Mouse (Mus musculus): Measurements from ENCODE around the gene Pramel4.
"Not testable (repeated sequence)": the region's sequence is repeated elsewhere in the genome, so short reads cannot be mapped to it uniquely, and the experiment has no call there.

Gene Pramel4

DNA sequence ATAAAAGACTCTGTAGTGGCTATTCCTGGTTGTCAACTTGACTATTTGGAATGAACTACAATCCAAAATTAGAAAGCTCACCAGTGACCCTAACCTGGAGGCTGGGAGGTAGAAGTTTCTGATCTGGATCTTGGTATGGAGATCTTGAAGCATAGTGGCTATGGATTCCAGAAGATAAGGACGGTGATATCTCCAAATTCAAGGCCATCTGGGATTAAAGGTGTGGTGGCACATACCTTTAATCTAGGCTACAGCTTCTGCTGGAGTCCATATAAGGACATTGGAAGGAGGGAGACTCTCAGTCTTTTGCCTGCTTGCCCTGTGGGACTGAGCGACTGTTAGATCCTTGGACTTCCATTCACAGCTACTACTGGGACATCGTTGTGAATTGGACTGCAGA lies at the start of gene Pramel4:
Gene Pramel4, plus strand, starts transcription at position 301 of the 400 bp plus-strand sequence.
- DNase-seq (ENCODE audit: low read depth, low spot score), result not testable (repeated sequence)

DNA sequence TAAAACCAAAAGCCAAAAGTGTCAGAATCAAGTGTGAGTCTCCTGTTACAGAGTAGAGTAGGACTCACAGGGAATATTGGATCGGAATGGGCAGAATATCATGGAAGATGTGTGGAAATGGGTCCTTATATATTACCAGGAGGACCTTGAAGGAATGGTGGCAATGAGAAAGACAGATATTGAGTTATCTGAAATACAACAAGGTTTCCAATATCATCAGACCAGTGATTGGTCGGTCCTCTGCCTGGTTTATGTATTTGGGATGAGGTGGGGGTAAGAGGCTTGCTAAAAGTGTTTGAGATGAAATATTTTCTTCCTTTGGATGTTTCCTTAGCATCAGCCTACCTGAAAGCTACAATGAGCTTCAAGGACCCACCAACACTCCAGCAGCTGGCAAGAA lies 47.2 kb downstream of the Pramel4 start, which contains the start of gene Gm13102:
Gene Gm13102, plus strand, starts transcription at position 301 of the 400 bp plus-strand sequence.
- not testable (repeated sequence) for DNase-seq (ENCODE audit: low read depth, low spot score)

All from R1 (cell line).